Mouse (Mus musculus) heart, postnatal 0 days (tissue): ENCODE measurements at regions not wholly inside any gene's neighbourhood (a gene's known extent, or its start where the extent isn't known, plus 50 kb on each side); places are given as distances from the start of the nearest gene placed in this dataset.

Experiments used
- CTCF ChIP-seq: IDR thresholded peaks from 2 replicates; pipeline ENCODE4 v1.5.1; 2016; ENCODE audit warnings: antibody characterized with exemption, control low read depth, low read depth
- EP300 ChIP-seq: IDR thresholded peaks from 2 replicates; pipeline ENCODE4 v1.6.1; 2016; ENCODE audit warnings: antibody characterized with exemption, low read depth

DNA sequence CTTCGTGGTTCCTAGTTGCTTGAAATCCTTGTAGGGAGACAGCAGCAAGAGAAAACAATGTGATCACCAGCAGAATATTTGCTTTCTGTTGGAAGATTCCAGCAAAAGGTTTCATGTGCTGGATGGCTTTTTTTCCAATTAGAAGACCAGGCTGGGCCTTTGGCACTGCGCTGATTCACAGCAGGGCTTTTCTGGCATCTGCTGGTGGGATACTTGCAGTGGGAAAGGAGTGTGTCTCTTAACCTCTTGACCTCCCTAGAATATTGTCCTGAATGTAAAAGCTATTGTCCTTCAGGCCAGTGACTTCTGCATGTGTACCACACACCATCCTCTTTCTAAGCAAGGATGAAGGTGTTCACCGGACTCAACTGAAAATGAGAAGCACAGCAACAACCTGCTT, 315.4 kb downstream of the Cmpk2 start:
- no peak for TF ChIP-seq EP300
- no peak for TF ChIP-seq CTCF
